27 mouse cellular contexts compared by ENCODE assay signal in the genomic region with DNA sequence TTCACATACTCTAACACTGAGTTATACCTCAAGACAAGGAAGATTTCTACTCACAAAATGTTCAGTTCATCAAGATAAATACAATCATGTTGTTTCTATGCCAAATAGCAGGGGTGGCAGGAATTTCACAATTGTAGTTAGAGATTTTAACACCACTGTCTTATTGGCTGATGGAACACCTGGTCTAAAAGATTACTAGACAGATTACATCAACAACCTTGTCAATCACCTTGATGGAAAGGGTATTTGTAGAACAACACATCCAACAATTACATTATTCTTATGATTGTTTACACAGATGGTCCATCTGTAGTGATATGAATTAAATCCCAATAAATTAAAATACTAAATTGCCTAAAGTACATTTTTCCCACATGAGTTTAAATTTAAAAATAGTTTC.
"Had no signal": no experiment of that assay in that cellular context is flagged by ENCODE, and none has a peak within 500 bp of the region (broad histone marks: within the 10 kb centered on the region; RNA-seq: fewer than 3 reads in every experiment).

No protein-coding gene starts in this region.

- H3K4me1 ChIP-seq: heart, embryonic 13.5 days; heart, embryonic 15.5 days; hindbrain, embryonic 13.5 days; hindbrain, embryonic 15.5 days; kidney, embryonic 15.5 days; limb, embryonic 13.5 days; limb, embryonic 15.5 days; liver, embryonic 12.5 days had no signal

- DNase-seq: gastrocnemius, postnatal 10 days; gastrocnemius, postnatal 36 days; heart, adult 11 months; heart, adult 2 months; heart, postnatal 14 days; heart, postnatal 36 days; kidney, adult 11 months; kidney, adult 2 months; kidney, adult 9 months; kidney, postnatal 14 days; kidney, postnatal 36 days; layer of hippocampus, adult 9-11 months; layer of hippocampus, postnatal 36 days; left cerebral cortex, postnatal 4 days had no signal

- H3K27me3 ChIP-seq: heart, embryonic 13.5 days; heart, embryonic 15.5 days; hindbrain, embryonic 13.5 days; hindbrain, embryonic 15.5 days; kidney, embryonic 15.5 days; limb, embryonic 13.5 days; limb, embryonic 15.5 days; liver, embryonic 12.5 days had no signal

- ATAC-seq: hindbrain, postnatal 0 days; intestine, embryonic 16.5 days; liver, embryonic 12.5 days had no signal

- H3K9ac ChIP-seq: heart, embryonic 13.5 days; heart, embryonic 15.5 days; hindbrain, embryonic 13.5 days; hindbrain, embryonic 15.5 days; kidney, embryonic 15.5 days; limb, embryonic 13.5 days; limb, embryonic 15.5 days; liver, embryonic 12.5 days; liver, embryonic 14.5 days had no signal

- H3K36me3 ChIP-seq: heart, embryonic 13.5 days; heart, embryonic 15.5 days; hindbrain, embryonic 13.5 days; hindbrain, embryonic 15.5 days; kidney, embryonic 15.5 days; limb, embryonic 13.5 days; limb, embryonic 15.5 days; liver, embryonic 12.5 days had no signal

- H3K4me2 ChIP-seq: heart, embryonic 11.5 days; heart, embryonic 13.5 days; heart, embryonic 15.5 days; hindbrain, embryonic 13.5 days; hindbrain, embryonic 15.5 days; kidney, embryonic 15.5 days; limb, embryonic 13.5 days; limb, embryonic 15.5 days; liver, embryonic 12.5 days had no signal

- H3K9me3 ChIP-seq: heart, embryonic 13.5 days; heart, embryonic 15.5 days; hindbrain, embryonic 13.5 days; hindbrain, embryonic 15.5 days; kidney, embryonic 15.5 days; limb, embryonic 13.5 days; limb, embryonic 15.5 days; liver, embryonic 12.5 days had no signal

- H3K27ac ChIP-seq: heart, adult 2 months; heart, embryonic 13.5 days; heart, embryonic 15.5 days; hindbrain, embryonic 13.5 days; hindbrain, embryonic 15.5 days; hindbrain, postnatal 0 days; kidney, embryonic 15.5 days; kidney, postnatal 0 days; limb, embryonic 13.5 days; limb, embryonic 15.5 days; liver, embryonic 12.5 days; liver, embryonic 14.5 days had no signal

- H3K4me3 ChIP-seq: heart, adult 2 months; heart, embryonic 13.5 days; heart, embryonic 15.5 days; hindbrain, embryonic 13.5 days; hindbrain, embryonic 15.5 days; kidney, embryonic 15.5 days; limb, embryonic 13.5 days; limb, embryonic 15.5 days; liver, embryonic 12.5 days had no signal
